Mouse (Mus musculus) ES-E14 (cell line): ENCODE data around the gene Stk16.

Experiments used
- CHD2 ChIP-seq: IDR thresholded peaks from 2 replicates; pipeline ENCODE4 v1.6.1; 2014; ENCODE audit warnings: mild to moderate bottlenecking, low read depth, low read length, inconsistent platforms
- HCFC1 ChIP-seq: IDR thresholded peaks from 2 replicates; pipeline ENCODE4 v1.6.1; 2012; ENCODE audit warnings: low read length, inconsistent platforms, borderline replicate concordance; ENCODE audit not compliant: insufficient read depth
- ZC3H11A ChIP-seq: IDR thresholded peaks from 2 replicates; pipeline ENCODE4 v1.6.1; 2012; ENCODE audit warnings: low read depth, mild to moderate bottlenecking, inconsistent platforms, low read length, borderline replicate concordance
- ZNF384 ChIP-seq: IDR thresholded peaks from 2 replicates; pipeline ENCODE4 v1.6.1; 2012; ENCODE audit warnings: low read depth, low read length, inconsistent platforms

DNA sequence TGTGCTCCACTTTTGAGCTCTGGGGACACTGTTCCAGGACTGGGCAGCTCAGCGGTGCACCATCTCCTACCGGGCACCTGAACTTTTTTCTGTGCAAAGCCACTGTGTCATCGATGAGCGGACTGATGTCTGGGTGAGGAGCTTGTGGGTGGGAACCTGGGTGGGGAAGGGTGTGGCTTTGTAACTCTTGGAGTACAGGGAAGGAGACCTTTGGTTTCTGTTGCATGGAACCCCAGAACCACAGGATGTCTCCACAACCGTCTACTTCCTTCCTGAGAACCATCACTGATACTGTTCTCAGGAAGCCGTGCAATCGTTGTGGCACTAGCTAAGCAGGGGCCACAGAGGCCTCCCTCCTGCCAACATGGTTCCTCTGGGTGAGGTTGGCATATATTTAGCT, 2.5 kb downstream of the Stk16 start:
- TF ChIP-seq ZNF384 (no peak), ZC3H11A (no peak), HCFC1 (no peak), CHD2 (no peak)
